Mouse (Mus musculus): ENCODE results near the gene Nutm2. TPM values are rescaled to one million over a fixed set of nuclear protein-coding genes. Genes with fewer than 3 reads are reported as not detected.
"Not testable (repeated sequence)": the region's sequence is repeated elsewhere in the genome, so short reads cannot be mapped to it uniquely, and the experiment has no call there.

The Nutm2 gene
- not detected for total RNA-seq (2021)
- long read RNA-seq, experiment 1, result 0 reads
- long read RNA-seq, experiment 2, result 0 reads

DNA sequence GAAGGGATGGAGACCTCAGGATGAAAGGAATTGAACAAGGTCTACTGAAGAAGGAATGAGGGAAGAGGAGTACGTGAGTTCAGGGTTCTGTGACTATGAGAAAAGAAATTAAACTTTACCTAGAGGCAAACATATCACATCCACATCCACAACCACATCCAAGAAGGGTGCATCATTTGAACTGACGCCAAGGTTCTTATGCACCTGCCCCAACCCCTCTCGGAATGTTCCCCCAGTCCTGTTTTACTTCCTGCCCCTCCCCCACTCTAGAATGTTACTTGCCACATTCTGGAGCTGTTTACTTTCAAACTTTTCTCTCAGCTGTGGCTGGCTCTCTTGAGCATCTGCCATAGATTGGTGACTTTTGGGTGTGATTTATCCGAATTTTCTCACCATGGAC is at the start of gene Nutm2:
Gene Nutm2 (plus strand): TSS at position 301 of the 400 bp plus-strand sequence.
- no peak for DNase-seq

DNA sequence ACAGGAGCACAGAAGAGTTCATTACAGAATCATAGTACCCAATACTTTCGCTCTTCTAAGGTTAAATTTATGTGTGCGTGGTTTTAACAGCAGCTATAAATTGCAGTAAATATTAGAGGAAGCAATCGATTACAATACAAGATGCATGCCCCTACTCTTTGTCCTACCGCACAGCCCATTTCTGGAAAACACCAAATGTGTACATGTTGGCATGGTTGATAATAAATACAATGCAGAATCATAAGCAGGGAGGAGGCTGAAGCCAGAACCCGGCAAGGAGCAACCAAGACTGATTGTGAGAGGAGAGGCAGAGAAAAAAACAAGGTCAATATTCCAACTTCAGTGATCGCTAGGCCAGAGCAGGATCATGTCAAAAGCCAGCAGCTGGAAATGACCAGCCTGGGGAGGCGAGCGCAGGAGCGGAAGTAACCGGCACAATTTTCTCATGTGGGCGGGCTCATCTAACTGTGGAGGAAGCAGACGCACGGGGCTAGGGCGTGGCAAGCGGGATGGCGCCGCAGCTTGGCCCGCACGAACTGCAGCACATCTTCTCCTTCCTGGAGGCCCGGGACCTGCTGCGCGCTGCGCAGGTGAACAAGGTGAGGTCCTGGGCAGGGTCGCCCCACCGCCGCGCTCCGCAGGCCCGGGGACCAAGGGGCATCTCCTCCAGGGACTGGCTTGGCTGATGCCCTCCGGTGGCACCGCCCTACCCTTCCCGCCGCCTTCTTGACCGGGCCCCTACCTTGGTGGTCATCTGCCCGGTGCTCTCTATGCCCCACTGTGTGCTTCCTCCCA is 49.5 kb upstream of the Nutm2 start, which contains the start of gene Fbxw17:
Gene Fbxw17 (plus strand): TSS at position 476 of the 795 bp plus-strand sequence.
- peak; percentile 57 for DNase-seq

DNA sequence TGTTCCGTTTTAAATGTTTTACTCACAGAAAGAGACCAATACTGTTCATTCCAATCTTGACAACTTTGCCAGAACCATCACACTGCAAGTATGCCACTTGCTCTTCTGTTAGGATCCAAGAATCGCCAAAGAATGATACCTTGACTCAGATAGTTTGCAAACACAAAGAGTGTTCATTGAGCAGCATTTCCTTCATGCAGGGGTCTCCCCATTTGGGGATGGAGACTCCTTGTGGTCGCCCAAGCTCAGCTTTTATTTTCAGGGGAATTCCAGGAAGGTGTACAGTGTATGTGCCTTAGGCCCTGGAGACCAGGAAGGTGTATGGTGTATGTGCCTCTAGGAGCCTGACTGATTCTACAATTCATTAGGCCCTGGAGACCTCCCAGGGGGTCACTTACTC is 48.7 kb upstream of the Nutm2 start:
- DNase-seq, result no peak

DNA sequence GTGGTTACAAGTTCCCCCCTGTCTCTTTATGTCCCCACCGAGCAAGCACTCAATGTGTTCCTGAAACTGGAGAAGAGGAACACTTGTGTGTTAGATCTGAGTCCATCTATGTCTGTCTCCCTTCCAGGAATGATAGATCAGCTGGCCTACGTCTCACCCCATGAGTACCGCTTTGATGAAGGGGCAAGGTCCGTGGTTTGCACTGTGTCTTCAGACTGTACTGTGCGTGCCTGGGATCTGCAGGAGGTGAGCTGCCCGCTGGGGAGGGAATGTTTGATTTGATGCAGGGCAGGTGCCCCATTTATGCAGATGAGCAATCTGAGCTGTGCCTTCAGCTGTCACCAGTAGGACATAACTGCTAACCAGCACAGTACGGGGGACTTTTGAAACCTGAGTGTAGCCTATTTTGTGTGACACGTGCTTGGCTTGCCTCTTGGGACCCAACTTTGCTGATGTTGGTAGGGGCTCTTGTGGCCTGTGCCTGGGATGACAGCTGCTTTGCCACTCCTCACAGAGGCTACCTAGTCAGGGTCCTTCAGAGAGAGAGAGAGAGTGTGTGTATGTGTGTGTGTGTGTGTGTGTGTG is 43.4 kb upstream of the Nutm2 start:
- no peak for DNase-seq

DNA sequence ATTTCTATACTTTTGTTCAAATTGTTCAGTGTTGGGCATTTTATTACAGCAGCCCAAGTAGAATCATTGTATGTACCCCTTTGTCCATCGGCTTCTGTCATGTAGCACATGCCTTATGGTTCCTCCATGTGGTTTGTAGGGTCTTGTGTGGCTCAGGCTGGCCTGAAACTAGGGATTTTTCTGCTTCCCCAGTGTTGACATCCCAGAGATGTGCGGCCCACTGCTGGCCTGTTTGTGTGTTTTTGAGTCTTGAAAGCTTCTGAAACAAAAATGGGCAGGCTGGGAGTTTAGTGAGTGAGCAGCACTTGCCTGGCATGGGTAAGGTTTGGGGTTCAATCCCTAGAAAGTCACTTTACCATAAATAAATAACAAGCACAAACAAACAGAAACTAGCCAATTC is 42.6 kb upstream of the Nutm2 start:
- no peak for DNase-seq

DNA sequence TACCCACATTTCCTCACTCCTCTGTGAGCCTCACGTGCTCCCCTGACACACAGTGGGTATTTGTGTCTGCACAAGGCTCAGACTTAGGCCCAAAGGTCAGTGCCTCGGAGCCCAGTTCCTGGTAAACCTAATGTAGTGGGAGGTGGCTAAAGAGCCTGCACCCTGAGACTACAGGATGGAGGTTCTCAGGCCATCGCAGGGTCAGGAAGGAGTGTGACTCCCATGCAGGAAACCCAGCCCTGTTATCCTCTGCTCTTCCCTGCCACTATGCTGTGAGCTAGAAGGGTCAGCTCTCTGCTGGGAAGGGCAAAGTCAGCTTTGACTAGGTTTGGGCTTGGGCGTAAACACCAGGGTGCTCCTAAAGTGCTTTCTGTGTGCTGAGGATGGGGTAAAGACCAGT is 40.4 kb upstream of the Nutm2 start:
- DNase-seq, result no peak

DNA sequence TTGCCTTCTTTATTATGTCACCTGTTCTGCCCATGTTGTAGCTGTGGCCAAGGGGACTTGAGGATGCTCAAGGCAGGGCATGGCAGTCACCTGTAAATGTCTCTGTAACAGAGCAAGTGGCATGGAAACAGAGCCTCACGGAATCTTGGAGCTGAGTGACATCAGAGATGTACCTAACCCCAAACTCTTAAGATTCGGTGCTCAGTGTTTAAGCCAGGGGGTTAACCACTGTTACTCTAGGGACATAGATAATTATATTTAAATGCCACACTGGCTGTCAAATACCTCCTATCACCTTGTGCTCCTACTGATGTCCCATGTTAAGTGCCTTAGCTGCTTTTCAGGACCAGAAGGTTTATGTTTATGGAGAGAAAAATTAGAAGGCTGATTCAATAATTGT is 23.3 kb upstream of the Nutm2 start, which contains the start of gene Gm47429:
Gene Gm47429 (minus strand): TSS at position 101 of the 400 bp plus-strand sequence.
- no peak for DNase-seq

DNA sequence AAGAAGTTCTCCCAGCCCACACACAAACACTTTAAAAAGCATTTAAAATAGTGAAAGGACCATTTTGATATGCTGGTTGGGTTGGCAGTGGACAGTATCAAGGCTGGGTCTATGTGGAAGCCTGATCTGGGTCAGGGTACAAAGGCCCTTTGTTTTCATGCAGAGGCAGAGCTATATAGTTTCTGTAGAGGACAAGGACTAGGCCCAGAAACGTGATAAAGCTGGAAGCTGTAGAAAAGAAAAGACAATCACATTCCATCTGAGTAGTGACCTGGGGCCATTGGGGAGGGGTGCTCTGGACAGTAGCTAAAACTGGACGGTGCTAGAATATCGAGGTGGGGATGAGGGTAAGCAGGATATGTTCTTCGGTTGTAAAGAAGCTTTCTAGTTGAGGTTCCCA is 21.8 kb upstream of the Nutm2 start:
- DNase-seq, result no peak

DNA sequence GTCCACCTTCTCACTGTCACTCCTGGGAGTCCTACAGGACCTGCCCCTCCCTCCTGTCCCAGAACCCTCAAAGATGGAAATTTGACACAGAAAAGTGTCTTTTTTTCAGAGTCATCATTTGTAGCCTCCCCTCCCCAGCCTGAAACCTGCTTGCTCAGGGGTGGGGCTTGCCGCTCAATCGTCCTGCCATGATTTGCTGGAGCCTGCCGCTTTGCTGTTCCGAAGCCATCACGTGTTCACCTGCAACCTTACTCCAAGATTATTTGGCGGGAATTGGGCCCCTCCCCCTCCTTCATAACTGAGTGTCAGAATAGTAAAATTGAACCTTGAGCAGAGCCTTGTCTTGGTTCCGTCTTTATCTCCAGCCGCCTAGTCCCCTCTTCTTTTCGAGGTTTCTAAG is 14.8 kb upstream of the Nutm2 start:
- DNase-seq, result not testable (repeated sequence)

DNA sequence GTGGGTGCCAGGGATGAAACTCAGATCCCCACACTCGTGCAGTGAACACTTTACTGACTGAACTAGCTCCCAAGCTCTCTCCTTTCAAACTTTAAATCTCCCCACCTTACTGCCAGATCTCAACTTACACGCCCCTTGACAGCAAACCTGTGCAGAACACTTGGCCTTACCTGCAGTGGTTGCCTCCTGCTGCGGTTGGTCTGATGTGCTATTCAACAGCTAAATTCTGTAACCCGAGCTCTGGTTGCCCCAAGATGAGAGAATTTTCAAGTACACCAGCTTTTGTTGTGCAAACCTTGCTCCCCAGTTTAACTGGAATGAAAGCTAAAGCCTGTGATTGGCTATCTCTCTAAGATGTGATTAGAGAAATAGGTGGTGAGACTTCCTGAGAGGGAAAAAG is 13.7 kb upstream of the Nutm2 start:
- DNase-seq, result no peak

DNA sequence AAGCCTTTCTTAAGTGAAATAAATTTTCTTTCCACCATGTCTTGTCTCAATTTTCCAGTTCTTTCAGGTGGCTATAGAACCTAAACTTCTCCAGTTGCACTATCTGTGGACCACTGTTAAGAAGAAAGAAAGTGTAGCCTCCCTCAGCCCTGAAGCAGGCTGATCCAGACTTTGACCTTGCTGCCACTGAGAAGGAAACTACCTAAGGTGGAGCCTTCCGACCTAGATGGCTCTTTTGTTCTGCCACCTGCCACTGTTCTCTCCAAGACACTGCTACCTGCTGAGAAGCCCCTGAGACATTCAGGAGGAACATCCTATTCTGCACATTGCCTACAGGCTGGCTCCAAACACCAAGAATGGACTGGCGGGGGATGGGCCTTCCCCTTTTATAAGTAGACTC is 6.7 kb upstream of the Nutm2 start:
- not testable (repeated sequence) for DNase-seq

DNA sequence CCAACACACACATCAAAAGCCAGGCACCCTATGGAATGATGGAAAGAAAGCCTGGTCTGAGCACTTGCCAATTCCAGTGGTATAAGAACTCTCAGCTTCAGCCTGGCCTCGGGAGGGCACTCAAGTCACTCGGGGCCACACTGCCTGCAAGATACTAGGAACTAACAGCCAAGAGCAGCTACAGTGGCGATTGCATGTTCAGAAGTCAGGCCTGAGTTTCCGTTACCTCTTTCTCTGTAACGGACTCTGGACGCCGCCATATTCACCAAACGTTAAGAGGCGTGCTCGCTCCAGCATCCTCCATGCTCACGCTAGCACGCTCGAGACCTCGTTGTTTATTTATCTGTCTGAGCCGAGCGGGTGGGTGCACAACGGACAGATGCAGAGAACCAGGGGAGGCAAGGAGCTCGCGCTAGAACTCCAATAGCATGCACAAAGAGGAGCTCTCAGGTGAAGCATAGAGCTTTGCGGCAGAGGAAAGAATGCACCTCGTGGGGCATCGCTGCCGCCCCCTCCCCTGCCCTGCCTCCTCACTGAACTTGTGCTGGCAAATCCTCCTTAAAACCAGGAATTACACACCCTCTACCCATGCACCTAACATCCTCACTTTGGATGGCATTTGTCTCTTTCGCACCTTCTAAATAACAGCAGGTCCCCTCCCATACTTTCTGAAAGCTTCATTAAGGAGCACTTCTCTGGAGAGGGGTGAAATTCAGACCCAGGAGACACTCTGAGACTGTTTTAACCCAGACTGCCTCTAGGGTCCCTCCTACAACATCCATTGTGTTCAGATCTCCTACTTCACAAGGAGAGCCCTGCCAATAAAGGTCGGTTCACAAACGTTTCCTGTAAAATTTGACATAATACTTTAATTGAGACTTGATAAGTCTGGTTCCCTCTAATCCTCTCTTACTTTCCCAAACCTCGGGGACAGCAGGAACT is 2.2 kb upstream of the Nutm2 start:
- no peak for DNase-seq

DNA sequence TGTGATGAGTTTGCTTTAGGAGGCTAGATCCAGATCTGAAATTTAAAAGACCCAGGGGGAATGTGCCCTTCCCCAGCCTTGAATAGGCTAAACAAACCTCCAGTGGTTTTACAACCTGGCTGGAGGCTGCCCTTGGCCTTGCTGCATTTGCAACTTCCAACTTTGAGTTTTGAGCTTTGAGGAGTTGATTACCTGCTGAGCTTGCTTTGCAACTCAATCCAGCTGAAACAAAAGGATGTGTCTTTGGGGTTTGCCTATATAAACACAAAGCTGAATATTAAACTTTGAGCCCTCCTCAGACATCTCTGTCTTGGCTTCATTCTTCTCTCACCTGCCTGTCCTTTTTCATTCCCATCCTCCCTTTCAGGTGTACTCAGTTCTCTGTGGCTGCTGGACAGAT is 21.4 kb downstream of the Nutm2 start:
- not testable (repeated sequence) for DNase-seq

DNA sequence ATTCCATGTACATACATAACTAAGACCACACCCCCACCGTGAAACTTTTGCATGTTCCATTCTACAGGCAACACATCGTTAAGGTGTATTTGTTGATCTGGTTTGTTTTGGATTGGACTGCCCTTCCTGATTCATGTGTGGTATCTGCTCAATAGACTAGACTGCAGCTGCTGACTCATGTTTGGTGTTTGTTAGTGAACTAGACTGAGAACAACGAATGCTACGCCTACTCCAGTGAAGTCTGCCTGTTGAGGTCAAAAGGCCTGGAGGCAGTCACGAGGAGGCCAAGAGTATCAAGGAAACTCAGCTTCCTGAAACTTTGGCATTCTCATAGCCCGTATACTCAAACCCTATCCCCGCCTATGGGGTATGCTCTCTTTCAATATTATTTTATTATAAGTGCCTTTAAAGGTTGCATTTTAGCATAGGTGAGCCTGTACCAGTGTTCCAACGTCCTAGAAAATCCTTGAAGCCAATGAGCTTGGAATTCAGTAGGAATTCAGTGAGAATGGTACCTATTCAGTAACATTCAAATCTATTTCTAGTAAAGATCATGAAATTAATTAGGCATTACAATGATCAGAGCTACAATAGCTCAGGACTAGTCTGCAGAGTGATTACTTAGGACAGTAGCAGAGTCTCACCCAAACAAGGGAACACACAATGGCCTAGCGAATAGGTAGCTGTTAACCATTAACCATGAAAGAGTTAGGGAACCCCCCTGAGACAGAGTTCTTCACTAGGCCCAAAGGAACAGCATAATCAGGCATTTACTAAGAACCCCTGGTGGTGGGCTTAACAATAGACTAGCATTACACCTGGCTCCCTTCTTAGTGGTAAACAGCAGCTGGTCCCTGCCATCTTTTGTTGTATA is 43.6 kb downstream of the Nutm2 start:
- DNase-seq, result not testable (repeated sequence)

Other genes with a start within 250 kb of the Nutm2 start
- gene Gm906, start 217.0 kb upstream of the Nutm2 start, total RNA-seq (2021), result not detected
- 1 to 10 TPM; 3.5 to 5.1 TPM for gene Fbxw17, start 49.4 kb upstream of the Nutm2 start, total RNA-seq (2021)
- not detected for gene Gm47429, start 23.4 kb upstream of the Nutm2 start, total RNA-seq (2021)
- gene Gm904, start 175.9 kb downstream of the Nutm2 start, total RNA-seq (2021), result not detected
- gene Gm8765, start 231.0 kb downstream of the Nutm2 start, total RNA-seq (2021), result not detected